Mouse (Mus musculus) heart, postnatal 36 days (tissue): ENCODE measurements around the gene Dleu7. TPM values are rescaled to one million over a fixed set of nuclear protein-coding genes. Genes with fewer than 3 reads are reported as not detected.

Experiments used
- DNase-seq, 2 experiments: peaks; one replicate each; pipeline ENCODE4 v3.0.0; 2021 to 2022
- intact Hi-C: fragments of 180-260 bp; cut with DNase I; formaldehyde crosslinking; loops from one replicate; pipeline ENCODE4 v1.15.1; 2025
- total RNA-seq, 2 experiments: library from RNA; stranded (reverse); gene quantifications; 2 replicates each; pipeline ENCODE4 v1.2.3; 2021

Gene Dleu7
- not detected for total RNA-seq

DNA sequence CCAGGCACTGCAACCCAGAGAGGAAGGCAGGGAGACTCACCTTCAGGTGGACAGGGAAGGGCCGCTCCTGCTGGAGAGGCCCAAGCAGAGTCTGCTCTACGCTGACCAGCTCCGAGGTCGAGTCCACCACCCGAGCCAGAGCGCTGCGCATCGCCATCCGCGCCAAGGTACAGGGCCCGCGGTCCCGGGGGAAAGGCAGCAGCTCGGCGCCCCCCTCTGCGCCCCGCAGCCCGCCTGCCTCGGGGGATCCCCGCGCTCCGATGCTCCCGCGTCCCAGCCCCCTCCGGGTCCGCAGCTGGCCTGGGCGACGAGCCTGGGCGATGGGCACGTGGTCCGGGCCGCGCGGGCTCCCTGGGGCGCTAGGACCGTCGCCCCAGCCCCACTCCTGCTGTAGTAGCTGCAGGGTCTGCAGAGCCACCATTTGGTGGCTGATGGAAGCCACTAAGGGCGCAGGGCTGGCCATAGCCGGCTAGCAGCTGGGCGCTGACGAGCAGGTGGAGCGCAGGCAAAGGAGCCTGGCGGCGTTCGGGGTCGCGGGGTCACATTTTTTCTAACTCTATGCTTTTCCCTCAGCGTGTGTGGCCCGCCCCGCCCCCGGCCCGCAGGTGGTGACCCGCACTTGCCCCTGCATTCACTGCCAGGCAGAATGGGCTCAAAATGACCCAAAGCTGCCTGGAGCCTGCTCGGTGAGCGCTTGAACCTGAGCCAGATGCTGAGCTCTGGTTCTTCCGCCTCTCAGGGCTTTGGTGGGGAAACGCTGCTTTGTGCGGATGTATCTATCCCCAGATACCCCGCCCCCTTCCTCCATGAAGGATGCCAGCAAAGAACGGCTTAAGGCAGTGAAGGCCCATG lies at the start of gene Dleu7, which contains the start of gene Rnaseh2b:
Dleu7 (minus strand) TSS at position 560 of the 852 bp plus-strand sequence.
Rnaseh2b (plus strand) TSS at position 102 of the 852 bp plus-strand sequence.
- peak; percentile 10 to 11 for DNase-seq
- intact Hi-C loops = no loop called here

DNA sequence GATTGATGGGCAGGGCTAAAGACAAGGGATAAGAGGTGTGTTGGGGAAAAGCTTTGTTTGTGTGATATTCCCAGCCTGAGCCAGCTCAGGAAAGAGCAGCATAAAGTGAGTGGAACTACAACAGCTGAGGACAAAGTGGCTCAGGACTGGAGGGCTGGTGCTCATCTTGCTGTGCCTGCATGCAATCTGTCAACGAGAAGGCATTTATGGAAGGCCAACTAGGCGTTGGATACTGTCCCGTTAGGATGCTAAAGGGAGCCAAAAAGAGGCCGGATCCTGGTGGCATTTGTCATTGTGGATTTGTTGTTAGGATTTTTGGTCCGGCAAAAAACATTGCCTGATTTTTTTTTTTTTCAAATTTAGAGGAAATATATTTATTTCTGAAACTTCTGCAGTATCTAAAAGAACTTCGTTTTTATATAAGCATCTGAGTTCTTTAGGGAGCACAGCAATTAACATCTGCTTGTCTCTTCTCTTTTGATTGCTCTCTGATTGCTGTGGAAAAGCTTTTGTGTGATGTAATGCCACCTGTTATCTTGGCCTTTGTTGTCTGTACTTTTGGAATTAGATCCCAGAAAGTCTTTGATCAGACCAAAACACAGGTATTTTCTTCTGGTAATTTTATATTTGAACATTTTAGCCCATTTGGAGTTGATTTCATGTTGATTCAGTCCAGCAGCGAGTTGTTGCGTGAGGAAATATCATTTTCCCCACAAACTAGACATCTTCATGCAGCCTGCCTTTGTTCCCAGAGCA lies 49.2 kb upstream of the Dleu7 start:
- intact Hi-C loops = no loop called here

GRCm38 (mm10) chr14:62339196-62339595 lies 46.3 kb upstream of the Dleu7 start:
- intact Hi-C loops = no loop called here
- no peak for DNase-seq

More for the DNA sequence above, 49.2 kb upstream of the Dleu7 start:
- DNase-seq = no peak

GRCm38 (mm10) chr14:62333909-62334687 lies 41.3 kb upstream of the Dleu7 start:
- intact Hi-C loops = loop anchor here (5.0 kb wide), 1 partner anchor 652 kb away; no protein-coding TSS in a partner anchor
- no peak for DNase-seq

DNA sequence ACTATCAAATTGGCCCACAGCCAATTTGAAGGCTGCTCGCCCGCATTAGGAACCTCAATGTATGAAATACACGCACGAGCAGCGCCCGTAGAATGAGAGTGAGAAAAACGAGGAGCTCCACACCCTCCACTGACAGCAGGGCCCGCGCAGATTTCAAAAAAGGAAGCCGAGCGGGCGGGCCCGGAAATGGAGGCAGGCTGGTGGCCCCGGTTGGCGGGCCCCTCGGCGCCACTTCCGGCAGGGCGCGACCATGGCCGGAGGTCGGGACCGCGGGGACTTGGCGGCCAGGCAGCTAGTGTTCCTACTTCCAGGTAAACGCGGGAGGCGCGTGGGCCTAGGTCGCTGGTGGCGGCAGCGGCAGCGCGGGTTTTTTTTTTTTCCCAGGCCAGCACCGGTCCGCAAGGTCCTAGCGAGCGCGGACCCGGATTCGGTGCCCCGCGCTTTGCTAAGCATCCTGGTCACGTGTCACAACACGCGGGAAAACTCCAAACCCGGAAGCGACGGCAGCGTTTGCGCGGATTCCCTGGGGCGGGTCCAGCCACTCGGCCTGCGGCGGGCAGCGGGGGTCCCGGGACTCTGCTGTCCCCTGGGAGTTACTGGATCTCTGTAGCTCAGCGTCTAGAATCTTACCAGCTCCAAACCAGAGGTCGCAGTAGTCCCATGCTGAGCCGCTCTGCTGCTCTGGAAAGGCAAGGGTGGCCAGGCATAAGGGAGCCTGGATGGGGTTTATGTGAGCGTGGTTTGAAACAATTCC lies 39.2 kb upstream of the Dleu7 start:
- intact Hi-C loops = loop anchor here (1.0 to 5.0 kb wide), 3 partner anchors 38 to 650 kb away; partner anchors contain the start of gene Gucy1b2
- DNase-seq = peak; percentile 88 to 92

GRCm38 (mm10) chr14:62331457-62331856 lies 38.6 kb upstream of the Dleu7 start:
- no peak for DNase-seq
- intact Hi-C loops = loop anchor here (2.0 to 5.0 kb wide), 2 partner anchors 125 to 649 kb away; partner anchors contain the start of gene Gucy1b2

GRCm38 (mm10) chr14:62329631-62330030 lies 36.8 kb upstream of the Dleu7 start:
- intact Hi-C loops = loop anchor here (2.0 to 5.0 kb wide), 2 partner anchors 127 to 647 kb away; partner anchors contain the start of gene Gucy1b2
- DNase-seq = no peak

GRCm38 (mm10) chr14:62328606-62329005 lies 35.8 kb upstream of the Dleu7 start:
- intact Hi-C loops = no loop called here
- no peak for DNase-seq

DNA sequence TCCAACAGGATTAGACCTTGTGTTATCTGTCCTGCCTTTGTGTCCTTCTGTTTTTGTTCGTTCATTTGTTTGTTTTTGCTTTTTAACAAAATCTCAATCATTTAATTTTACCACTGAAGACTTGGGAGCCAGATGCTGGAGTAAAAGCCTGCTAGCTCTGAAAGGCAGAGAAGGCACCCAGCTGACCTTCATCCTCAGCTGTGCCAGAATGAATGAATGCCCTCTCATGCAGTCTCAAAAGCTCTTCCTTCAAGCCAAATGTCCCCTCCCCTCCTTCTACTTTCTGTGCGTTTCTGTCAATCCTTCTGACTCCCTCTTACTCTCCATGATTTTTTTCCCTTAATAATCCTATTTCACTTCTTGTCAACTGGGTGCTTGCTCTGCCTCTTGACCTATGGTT lies 34.3 kb upstream of the Dleu7 start:
- intact Hi-C loops = no loop called here
- DNase-seq = no peak

DNA sequence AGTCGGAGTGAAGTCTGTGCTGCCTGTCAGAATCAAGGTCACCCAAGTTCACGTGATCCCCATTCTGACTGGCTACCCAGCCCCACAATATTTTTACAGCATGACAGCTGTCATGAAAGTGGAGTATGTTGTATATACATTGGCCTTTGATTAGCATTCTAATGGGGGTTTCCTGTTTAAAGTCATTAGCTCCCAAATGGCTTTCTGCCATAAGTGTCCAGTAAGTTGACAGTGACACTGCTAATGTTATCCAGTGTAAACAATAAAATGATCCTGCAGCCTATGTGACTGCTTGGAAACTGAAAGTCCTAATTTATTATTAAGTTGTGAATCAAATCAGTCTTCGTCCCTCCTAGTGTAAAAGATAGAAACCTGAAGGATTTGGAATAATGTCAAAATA lies 33.2 kb upstream of the Dleu7 start:
- no peak for DNase-seq
- intact Hi-C loops = no loop called here

DNA sequence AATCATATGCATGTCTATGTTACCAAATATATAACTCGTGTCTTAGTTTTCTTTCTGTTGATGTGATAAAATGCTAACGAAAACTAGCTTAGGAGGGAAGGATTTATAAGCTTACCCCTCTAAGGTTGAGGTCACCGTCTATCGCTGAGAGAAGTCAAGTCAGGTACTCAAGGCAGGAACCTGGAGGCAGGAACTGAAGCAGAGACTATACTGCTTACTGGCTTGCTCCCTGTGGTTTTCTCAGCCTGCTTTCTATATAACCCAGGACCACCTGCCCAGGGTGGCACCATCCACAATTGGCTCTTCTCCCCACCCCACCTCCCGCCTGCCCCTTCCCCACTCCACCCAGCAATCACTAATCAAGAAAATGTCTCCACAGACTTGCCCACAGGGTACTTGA lies 32.1 kb upstream of the Dleu7 start:
- no peak for DNase-seq
- intact Hi-C loops = no loop called here

DNA sequence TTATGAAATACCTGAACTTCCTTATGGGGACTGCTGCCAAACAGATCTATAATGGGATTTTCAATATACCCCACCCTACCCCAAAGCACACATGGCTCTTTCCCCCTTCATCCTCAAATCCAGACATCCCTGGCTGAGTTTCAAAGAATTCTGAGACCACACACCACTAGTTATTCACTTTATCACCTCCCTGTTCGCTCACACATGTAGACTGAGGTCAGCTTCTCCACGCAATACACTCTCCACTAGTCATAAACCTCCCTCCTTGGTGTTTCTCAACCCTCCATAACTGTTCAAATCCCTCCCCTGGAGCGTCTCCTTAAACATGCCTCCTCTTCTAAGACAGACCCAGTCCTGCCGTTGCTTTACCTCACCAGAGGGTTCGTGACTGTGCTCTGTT lies 30.6 kb upstream of the Dleu7 start:
- DNase-seq = no peak
- intact Hi-C loops = no loop called here

DNA sequence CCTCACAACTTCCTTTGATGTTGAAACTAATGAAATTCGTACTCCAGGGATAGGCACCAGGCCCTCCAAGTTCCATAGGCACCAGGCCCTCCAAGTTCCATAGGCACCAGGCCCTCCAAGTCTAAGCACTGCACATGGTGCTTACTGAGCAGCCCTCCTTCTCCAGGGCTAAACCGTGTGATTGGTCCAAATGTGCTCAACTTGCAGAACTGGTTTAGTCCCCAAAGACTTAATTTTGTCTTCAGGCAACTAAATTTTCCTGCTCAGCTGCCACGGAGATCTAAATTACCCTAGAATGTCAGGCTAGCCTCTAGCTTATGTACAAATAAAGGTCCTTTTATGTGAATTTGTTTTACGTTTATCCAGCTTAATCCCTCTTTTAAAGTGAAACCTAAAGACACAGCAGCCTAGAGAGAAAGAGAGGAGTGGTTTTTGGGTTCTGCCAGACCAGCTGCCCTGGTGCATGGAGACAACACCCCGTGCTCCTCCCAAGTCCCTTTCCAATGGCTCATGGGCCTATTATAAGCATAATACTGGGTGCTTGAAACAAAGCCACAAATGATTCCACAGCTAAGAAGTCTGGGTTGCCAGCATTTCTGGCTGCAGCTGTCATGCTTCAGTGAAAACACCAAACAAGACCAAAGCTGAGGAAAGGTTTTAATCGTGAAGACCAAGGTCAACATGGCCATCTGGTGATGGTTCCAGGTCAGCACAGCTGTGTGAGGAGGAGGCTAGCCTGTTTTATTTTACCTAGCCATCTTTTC lies 29.9 kb upstream of the Dleu7 start:
- intact Hi-C loops = no loop called here

GRCm38 (mm10) chr14:62311672-62312071 lies 18.8 kb upstream of the Dleu7 start:
- no peak for DNase-seq
- intact Hi-C loops = no loop called here

More for the DNA sequence above, 29.9 kb upstream of the Dleu7 start:
- no peak for DNase-seq

GRCm38 (mm10) chr14:62309026-62309425 lies 16.2 kb upstream of the Dleu7 start:
- DNase-seq = no peak
- intact Hi-C loops = no loop called here

DNA sequence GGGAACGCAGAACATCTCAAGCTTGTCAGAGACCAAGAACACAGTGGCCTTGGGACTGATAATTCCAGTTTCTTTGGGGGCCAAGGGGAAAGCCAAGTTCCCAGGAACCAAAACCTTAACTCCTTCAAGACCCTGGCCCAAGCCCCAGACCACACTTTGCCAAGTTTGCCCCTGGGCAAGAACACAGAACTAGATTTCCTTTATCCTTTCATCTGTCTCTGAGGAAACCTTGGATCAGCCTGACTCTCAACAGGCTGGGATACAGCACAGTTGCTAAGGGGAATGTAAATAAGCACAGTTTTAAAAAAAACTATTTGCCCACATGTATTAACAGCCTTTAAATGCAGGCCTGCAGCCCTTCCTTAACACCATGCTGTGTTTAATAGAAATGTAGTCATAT lies 14.7 kb upstream of the Dleu7 start:
- intact Hi-C loops = no loop called here
- no peak for DNase-seq

DNA sequence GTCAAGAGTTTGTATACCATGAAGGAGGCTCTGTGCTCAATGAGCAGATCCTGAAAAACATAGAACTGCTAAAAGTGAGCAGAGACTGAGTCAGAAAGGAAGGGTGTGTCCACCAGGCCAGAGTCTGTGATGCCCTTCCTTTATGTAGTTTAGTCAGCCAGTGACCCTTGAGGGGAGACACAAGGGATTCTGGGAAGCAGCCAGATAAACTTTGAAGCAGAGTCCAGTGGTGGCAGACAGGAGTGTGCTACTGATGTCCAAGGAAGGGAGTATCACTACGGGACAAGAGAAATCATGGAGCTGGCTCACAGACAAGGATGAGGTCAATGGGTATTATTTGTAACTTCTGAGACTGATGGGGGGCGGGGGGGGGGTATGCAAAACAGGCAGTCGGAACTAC lies 7.2 kb upstream of the Dleu7 start:
- intact Hi-C loops = no loop called here
- no peak for DNase-seq

GRCm38 (mm10) chr14:62298808-62299207 lies 6.0 kb upstream of the Dleu7 start:
- no peak for DNase-seq
- intact Hi-C loops = no loop called here

DNA sequence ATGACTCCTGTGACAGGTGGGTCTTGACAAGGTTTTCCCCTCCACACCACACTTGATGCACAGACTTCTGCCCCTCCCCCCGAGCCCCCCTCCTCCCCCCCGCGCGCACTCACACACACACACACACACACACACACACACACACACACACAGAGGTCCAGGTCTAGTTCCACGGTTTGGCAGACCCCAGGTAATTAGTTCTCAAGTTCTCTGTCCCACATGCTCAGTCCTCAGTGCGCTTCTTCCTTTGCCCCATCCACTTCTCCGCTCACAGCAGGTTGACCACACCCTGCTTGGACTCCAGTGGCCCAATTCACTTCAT lies 720 bp downstream of the Dleu7 start:
- DNase-seq = no peak
- intact Hi-C loops = no loop called here
